Mouse (Mus musculus): Measurements from ENCODE around the gene Dnajc12. TPM values are rescaled to one million over a fixed set of nuclear protein-coding genes. Genes with fewer than 3 reads are reported as not detected.
"Not testable (repeated sequence)": the region's sequence is repeated elsewhere in the genome, so short reads cannot be mapped to it uniquely, and the experiment has no call there.

Gene Dnajc12
- total and polyA plus RNA-seq, 3 experiments, result 3.5 to 13.5 (median 11.6) TPM

DNA sequence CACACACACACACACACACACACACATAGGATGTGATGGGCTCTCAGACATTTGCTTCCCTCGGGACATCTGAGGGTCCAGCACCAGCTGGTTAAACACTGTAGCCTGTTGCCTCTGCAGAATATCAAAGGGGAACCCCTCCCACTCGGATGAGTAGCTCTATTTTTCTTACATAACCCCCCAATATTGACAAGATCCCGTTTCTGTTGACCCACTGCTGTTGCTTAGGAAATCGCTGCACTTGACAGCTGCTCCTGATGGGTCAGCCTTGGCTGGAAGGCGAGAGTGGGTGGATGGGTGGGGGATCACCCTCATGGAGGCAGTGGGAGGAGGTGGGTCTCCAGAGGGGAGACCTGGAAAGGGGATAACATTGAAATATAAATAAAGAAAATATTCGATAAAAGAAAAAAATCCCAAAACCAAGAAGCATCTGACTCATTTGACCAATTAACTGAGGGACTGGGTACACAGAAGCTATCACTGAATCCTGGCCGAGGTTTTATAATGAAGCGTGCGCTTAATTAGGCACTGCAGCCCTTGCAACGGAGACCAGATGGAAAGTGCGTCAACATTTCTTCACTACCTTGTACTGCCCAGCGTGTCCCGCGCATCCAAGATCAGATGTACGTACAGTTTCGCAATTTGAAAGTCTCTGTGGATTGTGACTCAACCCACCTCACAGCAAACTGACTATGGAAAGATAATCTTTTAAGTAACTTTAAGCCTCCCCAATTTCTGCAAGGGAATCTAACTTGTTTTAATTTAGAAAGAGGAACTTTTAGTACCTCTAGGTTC, 28.1 kb downstream of the Dnajc12 start:
- no peaks in the 10 kb centered on the region for H3K79me2 ChIP-seq (replicated peaks; ENCODE audit: control insufficient read depth, insufficient read depth, low read length)
- 63% methylated on average over 16 of the region's 16 CpGs for WGBS
- H3K27ac ChIP-seq, result no peak overlapping the region
- H3K27me3 ChIP-seq (ENCODE audit: control insufficient read depth, insufficient read depth, low read length), result no peaks in the 10 kb centered on the region
- H3K4me3 ChIP-seq, result no peak overlapping the region
- no peak for DNase-seq
- TF ChIP-seq POLR2A (IDR thresholded peaks at IDR 0.05; ENCODE audit: insufficient read depth, low read depth, low read length) (no peak), CTCF (IDR thresholded peaks at IDR 0.05) (no peak), EP300 (IDR thresholded peaks at IDR 0.05; ENCODE audit: insufficient read depth, low read depth, low read length) (no peak)
- H3K9ac ChIP-seq (ENCODE audit: low read depth, low read length), result no peak overlapping the region
- intact Hi-C loops (cut with DNase I), result no loop called here
- H3K36me3 ChIP-seq (ENCODE audit: control insufficient read depth, insufficient read depth, low read length), result no peaks in the 10 kb centered on the region
- no peaks in the 10 kb centered on the region for H3K4me1 ChIP-seq (ENCODE audit: control insufficient read depth, insufficient read depth, low read length)

DNA sequence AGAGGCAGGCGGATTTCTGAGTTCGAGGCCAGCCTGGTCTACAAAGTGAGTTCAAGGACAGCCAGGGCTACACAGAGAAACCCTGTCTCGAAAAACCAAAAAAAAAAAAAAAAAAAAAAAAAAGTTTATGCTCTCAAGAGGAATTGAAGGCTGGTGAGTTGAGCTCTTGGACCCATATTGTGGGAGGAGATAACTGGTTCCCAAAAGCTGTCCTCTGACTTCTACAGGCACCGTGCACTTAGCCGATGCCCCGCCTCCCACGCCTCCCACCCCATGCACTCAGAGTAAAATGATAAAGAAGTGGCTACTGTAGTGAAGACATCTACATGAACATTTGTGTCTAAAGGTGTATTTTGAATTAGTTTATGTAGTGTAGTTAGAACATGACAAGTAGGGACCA, 29.4 kb downstream of the Dnajc12 start:
- H3K4me3 ChIP-seq; H3K9ac ChIP-seq (ENCODE audit: low read depth, low read length); H3K36me3 ChIP-seq (ENCODE audit: control insufficient read depth, insufficient read depth, low read length); H3K4me1 ChIP-seq (ENCODE audit: control insufficient read depth, insufficient read depth, low read length); H3K27me3 ChIP-seq (ENCODE audit: control insufficient read depth, insufficient read depth, low read length); H3K27ac ChIP-seq; DNase-seq; H3K79me2 ChIP-seq (replicated peaks; ENCODE audit: control insufficient read depth, insufficient read depth, low read length); intact Hi-C loops (cut with DNase I): not testable (repeated sequence)
- 88% methylated on average over 6 of the region's 7 CpGs for WGBS

DNA sequence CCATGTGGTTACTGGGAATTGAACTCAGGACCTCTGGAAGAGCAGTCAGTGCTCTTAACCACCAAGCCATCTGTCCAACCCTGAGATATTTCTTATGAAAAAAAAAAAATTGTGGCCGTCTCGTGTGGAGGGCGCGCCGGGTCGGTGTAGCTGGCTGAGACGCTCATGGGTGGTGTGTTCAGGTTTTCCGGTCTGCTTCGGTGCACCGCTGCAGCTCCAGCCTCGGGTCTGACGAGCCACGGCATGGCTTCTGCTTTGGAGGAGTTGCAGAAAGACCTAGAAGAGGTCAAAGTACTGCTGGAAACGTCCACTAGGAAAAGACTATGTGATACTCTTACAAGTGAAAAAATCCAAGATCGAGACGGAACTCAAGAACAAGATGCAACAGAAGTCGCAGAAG, 30.5 kb downstream of the Dnajc12 start:
- H3K36me3 ChIP-seq (ENCODE audit: control insufficient read depth, insufficient read depth, low read length), result no peaks in the 10 kb centered on the region
- H3K4me1 ChIP-seq (ENCODE audit: control insufficient read depth, insufficient read depth, low read length), result no peaks in the 10 kb centered on the region
- H3K4me3 ChIP-seq, result no peak overlapping the region
- no peak for DNase-seq
- no peak for TF ChIP-seq EP300 (IDR thresholded peaks at IDR 0.05; ENCODE audit: insufficient read depth, low read depth, low read length)
- TF ChIP-seq POLR2A (IDR thresholded peaks at IDR 0.05; ENCODE audit: insufficient read depth, low read depth, low read length), result no peak
- TF ChIP-seq CTCF (IDR thresholded peaks at IDR 0.05), result no peak
- H3K27ac ChIP-seq, result no peak overlapping the region
- H3K27me3 ChIP-seq (ENCODE audit: control insufficient read depth, insufficient read depth, low read length), result no peaks in the 10 kb centered on the region
- no peaks in the 10 kb centered on the region for H3K79me2 ChIP-seq (replicated peaks; ENCODE audit: control insufficient read depth, insufficient read depth, low read length)
- H3K9ac ChIP-seq (ENCODE audit: low read depth, low read length), result no peak overlapping the region
- WGBS, result 81% methylated on average over 17 of the region's 17 CpGs
- intact Hi-C loops (cut with DNase I), result no loop called here

DNA sequence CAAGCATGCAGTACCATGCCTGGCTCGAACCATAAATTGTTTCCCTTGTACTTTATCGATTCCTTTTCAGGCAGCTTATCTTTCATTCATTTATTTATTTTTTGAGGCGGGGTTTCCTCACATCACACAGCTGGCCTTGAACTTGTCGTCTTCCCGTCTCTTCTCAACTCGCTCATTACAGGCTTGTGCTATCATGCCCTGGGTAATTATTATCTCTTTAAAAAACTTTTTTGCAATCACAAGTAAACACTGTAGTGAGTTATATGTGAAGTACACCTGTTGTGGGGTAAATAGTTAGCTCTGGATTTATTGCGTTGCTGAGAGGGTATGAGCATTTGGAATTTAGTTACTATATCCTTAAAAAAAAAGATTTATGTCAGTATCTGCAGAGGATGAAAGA, 33.0 kb downstream of the Dnajc12 start:
- Histone ChIP-seq H3K36me3 (ENCODE audit: control insufficient read depth, insufficient read depth, low read length) (no peaks in the 10 kb centered on the region), H3K27me3 (ENCODE audit: control insufficient read depth, insufficient read depth, low read length) (no peaks in the 10 kb centered on the region), H3K4me3 (no peak overlapping the region), H3K9ac (ENCODE audit: low read depth, low read length) (no peak overlapping the region), H3K27ac (no peak overlapping the region), H3K4me1 (ENCODE audit: control insufficient read depth, insufficient read depth, low read length) (no peaks in the 10 kb centered on the region), H3K79me2 (replicated peaks; ENCODE audit: control insufficient read depth, insufficient read depth, low read length) (no peaks in the 10 kb centered on the region)
- DNase-seq, result no peak
- intact Hi-C loops (cut with DNase I), result no loop called here
- TF ChIP-seq EP300 (IDR thresholded peaks at IDR 0.05; ENCODE audit: insufficient read depth, low read depth, low read length) (no peak), POLR2A (IDR thresholded peaks at IDR 0.05; ENCODE audit: insufficient read depth, low read depth, low read length) (no peak), CTCF (IDR thresholded peaks at IDR 0.05) (no peak)
- 62% methylated on average over 7 of the region's 7 CpGs for WGBS

DNA sequence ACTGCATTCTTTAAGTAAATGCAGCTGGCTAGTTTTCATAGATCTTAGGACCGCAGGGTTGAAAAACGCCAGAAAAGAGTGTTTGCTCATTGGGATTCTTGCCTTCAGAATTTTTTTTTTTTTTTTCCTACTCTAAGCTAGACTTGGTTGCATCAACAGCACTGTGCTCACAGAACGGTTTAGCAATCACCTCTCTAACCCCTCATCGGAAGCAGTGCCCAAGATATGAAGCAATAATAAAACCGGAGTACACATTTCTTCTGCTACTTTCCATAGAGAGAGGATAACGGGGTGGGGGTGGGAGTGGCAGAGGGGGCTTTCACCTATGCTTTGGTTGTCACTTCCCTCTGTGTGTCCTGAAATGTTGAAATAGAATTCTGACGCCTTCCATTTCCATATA, 33.6 kb downstream of the Dnajc12 start:
- no peaks in the 10 kb centered on the region for H3K27me3 ChIP-seq (ENCODE audit: control insufficient read depth, insufficient read depth, low read length)
- H3K4me1 ChIP-seq (ENCODE audit: control insufficient read depth, insufficient read depth, low read length), result no peaks in the 10 kb centered on the region
- no peak for DNase-seq
- 53% methylated on average over 7 of the region's 7 CpGs for WGBS
- H3K36me3 ChIP-seq (ENCODE audit: control insufficient read depth, insufficient read depth, low read length), result no peaks in the 10 kb centered on the region
- TF ChIP-seq EP300 (IDR thresholded peaks at IDR 0.05; ENCODE audit: insufficient read depth, low read depth, low read length), result no peak
- no peak for TF ChIP-seq POLR2A (IDR thresholded peaks at IDR 0.05; ENCODE audit: insufficient read depth, low read depth, low read length)
- TF ChIP-seq CTCF (IDR thresholded peaks at IDR 0.05), result no peak
- no peaks in the 10 kb centered on the region for H3K79me2 ChIP-seq (replicated peaks; ENCODE audit: control insufficient read depth, insufficient read depth, low read length)
- no peak overlapping the region for H3K27ac ChIP-seq
- H3K9ac ChIP-seq (ENCODE audit: low read depth, low read length), result no peak overlapping the region
- H3K4me3 ChIP-seq, result no peak overlapping the region
- intact Hi-C loops (cut with DNase I), result no loop called here

DNA sequence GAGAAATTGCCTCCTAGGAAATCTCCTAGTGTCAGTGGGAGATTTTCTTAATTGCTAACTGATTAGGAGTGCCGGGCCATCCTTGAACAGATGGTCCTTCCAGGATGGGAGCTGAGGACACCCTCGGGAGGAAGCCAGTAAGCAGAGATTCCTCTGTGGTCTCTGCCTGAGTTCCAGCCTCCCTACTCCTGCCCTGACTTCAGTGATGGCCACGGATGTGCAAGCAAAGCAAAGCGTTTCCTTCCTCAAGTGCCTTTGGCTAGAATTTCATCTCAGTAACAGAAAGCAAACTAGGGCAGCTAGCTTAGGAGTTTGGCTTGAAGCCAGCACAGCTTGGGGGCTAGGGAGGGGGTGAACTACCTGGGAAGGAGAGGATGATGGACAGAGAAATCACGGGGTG, 34.8 kb downstream of the Dnajc12 start:
- Histone ChIP-seq H3K4me1 (ENCODE audit: control insufficient read depth, insufficient read depth, low read length) (no peaks in the 10 kb centered on the region), H3K9ac (ENCODE audit: low read depth, low read length) (no peak overlapping the region), H3K36me3 (ENCODE audit: control insufficient read depth, insufficient read depth, low read length) (no peaks in the 10 kb centered on the region), H3K79me2 (replicated peaks; ENCODE audit: control insufficient read depth, insufficient read depth, low read length) (no peaks in the 10 kb centered on the region), H3K4me3 (no peak overlapping the region), H3K27me3 (ENCODE audit: control insufficient read depth, insufficient read depth, low read length) (no peaks in the 10 kb centered on the region), H3K27ac (no peak overlapping the region)
- 30% methylated on average over 5 of the region's 5 CpGs for WGBS
- no peak for TF ChIP-seq POLR2A (IDR thresholded peaks at IDR 0.05; ENCODE audit: insufficient read depth, low read depth, low read length)
- no peak for DNase-seq
- intact Hi-C loops (cut with DNase I), result no loop called here
